Mouse (Mus musculus) E14TG2a.4 (cell line): Measurements from ENCODE around the gene Kif1a.

Experiments used
- CTCF ChIP-seq: conservative IDR thresholded peaks from 2 replicates; pipeline ENCODE4 v1.5.1; 2014; ENCODE audit warnings: low read length
- POU5F1 ChIP-seq: IDR thresholded peaks from 2 replicates; pipeline ENCODE4 v1.6.1; 2014; ENCODE audit warnings: low read length, borderline replicate concordance

- TF ChIP-seq CTCF (no peak), POU5F1 (no peak)
These were observed 50.5 kb downstream of the Kif1a start for GRCm38 (mm10) chr1:93051124-93051833.
